Mouse (Mus musculus) cerebellum, adult (tissue): Measurements from ENCODE around the gene Fgfr2.

Experiments
- ATAC-seq: cut with Nextera tagmentation; 2 replicates; pipeline ENCODE4 v1.9.2; 2017; ENCODE audit warnings: mild to moderate bottlenecking, moderate library complexity, mixed read lengths; ENCODE audit not compliant: insufficient number of reproducible peaks, low FRiP score, low TSS enrichment

Gene Fgfr2

DNA sequence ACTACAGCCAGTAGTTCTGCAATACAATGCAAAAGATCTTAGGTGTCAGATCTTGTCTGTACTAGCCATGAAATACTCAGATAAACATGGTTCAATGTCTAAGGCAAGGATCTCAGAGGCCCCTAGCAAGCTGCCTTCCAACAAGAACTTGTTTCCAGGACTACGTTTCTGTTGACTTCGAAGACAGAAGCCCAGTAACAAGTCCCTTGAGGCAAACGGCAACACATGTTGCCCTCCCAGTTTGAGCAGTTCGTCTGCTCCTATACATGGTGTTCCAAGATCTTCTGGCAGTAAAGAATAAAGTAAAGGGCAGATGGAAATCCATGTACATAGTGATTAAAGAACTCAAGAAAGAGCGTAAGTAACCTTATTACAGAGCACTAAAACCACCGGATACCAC lies 269.8 kb downstream of the Fgfr2 start:
- no peak for ATAC-seq

DNA sequence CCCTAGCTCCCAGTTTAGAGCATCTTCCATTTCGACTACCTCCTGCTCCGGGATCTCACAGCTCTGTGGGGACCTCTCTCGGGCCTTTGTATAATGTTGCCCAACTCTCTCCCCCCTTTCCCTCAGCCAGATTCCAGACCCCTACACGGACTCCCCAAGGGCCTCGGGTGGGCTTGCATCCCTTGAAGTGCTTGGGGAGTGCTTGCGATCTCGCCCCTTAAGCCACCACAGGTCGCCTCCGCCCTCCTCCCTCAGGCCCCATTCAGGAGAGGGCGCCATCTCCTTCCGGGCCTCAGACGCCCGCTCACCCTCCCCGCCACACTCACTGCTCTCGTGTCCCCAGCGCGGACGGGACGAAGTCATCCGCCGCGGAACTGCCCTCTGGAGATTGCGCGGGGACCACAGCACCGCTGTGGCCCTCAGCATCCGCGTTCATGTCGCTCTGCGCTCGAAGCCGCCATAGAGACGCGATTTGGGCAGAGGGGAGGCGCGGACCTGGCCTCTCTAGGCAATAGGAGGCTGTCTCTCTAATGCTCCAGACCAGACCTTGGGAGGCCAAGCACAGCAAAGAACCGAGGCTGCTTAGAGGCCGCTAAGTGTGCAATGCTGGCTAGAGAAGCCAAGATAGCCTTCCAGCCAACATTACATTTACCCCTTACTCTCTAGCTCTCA lies 270.8 kb downstream of the Fgfr2 start, which contains the start of gene Eef1akmt2:
TSS of gene Eef1akmt2 (minus strand) at position 501 of the 672 bp plus-strand sequence.
- peak; percentile 91 for ATAC-seq

GRCm38 (mm10) chr7:132843152-132843551 lies 280.0 kb downstream of the Fgfr2 start:
- no peak for ATAC-seq

GRCm38 (mm10) chr7:132842455-132842854 lies 280.7 kb downstream of the Fgfr2 start:
- ATAC-seq = no peak

DNA sequence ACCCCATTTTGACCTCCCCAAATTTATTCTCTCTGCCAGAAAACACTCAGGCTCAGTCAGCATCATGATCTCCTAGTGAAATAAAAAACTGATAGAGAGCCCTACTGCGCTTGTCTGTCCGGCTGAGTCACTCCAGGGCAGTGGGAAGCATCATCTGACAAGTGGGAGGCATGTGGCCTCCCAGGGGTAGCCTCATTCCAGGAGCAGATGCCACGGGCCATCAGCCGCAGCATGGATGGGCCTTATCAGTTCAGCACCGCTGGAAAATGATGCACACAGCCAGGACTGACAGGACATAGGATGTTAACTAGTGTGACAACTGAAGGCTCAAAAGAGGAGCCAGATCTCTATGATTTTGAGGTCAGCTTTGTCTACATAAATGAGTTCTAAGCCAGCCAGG lies 281.9 kb downstream of the Fgfr2 start:
- ATAC-seq = no peak

GRCm38 (mm10) chr7:132830955-132831354 lies 292.2 kb downstream of the Fgfr2 start:
- no peak for ATAC-seq

GRCm38 (mm10) chr7:132824346-132825022 lies 298.7 kb downstream of the Fgfr2 start:
- ATAC-seq = no peak

GRCm38 (mm10) chr7:132823832-132824231 lies 299.3 kb downstream of the Fgfr2 start:
- ATAC-seq = no peak

GRCm38 (mm10) chr7:132820692-132821091 lies 302.5 kb downstream of the Fgfr2 start:
- ATAC-seq = no peak

- no peak for ATAC-seq
Measured at GRCm38 (mm10) chr7:132817056-132817455, 306.1 kb downstream of the Fgfr2 start.

- no peak for ATAC-seq
Measured at GRCm38 (mm10) chr7:132816528-132816927, 306.6 kb downstream of the Fgfr2 start.

DNA sequence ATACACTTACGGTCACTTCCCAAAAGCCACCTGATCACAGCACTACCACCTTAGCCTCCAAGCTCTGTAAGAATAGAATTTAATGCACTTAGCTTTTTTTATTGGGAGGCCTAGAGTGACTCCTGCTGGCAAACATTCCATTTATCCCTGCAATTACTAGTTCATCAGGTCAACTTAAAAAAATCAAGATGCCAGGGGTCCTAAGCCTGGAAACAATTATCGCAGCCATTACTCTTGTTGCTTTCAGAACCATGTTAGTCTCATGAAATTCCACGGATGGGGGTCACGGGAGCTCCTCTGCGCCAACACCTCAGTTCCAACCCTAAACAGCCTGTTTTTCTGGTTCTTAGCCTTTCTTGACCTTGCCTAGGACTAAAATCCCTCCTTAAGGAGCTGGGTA lies 308.1 kb downstream of the Fgfr2 start:
- no peak for ATAC-seq

GRCm38 (mm10) chr7:132814089-132814450 lies 309.1 kb downstream of the Fgfr2 start:
- no peak for ATAC-seq

DNA sequence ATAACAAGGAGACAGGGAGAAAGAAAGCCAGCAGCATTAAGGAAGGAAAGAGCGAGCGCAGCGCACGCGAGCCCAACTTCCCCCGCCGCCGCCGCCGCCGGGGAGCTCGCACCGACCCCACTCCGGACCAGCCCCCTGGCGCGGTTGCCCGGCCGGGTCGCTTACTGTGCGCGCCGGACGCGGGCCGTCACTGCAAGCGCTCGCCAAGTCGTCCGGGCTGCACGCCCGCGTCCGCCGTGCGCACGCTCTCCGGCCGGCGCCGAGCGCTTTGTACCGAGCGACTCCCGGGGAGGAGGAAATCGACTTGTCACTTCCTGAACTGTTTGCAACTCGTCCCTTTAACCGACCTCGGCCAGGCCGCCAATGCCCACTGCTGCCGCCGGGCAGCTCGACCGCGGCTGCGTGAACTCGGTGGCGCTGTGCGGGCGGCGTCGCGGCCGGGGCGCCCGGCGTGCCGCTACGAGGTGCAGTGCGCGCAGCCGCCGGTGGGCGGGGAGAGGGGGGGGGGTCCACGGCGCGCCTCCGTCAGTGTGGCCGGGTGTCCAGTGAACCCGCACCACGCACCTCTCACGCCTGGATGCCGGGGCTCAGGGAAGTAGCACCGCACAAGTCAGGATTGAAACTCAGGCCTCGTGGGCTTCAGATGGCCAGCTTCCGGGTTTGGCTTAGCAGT lies 309.6 kb downstream of the Fgfr2 start, which contains the start of gene Fam53b:
TSS of gene Fam53b (minus strand) at position 471 of the 673 bp plus-strand sequence.
- peak; percentile 54; the same call in 1 of the 2 replicates for ATAC-seq

GRCm38 (mm10) chr7:132812619-132813415 lies 310.3 kb downstream of the Fgfr2 start:
- no peak for ATAC-seq

DNA sequence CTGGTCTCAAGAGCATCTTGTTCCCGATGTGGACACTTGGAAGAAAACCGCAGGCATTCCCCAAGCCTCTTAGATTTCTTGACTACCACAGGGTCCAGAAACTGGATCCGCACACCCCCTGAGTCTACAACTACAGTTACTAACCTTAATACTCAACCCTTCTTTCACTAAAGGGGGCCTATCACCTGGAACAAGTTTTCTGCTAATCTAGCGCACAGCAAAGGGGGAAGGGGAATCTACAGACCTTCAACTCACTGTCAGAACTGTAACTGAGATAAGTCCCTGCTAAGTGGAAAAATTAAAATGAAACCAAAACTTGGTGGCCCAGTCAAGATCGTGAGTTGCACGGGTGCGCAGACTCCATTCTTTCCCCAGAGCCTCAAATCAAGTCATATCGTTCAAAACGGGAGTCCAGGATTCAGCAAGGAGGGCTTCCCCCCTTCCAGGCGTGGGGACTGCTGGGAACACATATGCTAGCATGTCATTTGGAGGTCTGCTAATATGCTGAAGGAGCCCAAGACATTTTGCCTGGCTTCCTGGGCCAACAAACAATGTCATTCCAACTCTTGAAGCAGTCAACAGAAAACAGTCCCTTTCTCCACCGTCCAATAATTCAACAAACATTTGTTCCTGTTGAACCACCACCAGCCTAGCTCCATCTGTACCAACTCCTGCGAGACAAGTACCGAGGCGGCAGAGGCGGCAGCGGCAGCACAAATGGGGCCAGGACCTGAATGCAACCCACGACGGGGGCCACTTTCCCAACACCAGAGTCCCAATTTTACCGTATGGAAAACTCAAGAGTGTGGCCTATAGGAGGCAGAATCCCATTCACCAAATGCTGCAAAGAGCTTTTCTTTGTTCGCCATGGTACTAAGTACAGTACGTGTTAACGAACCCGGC lies 311.2 kb downstream of the Fgfr2 start:
- no peak for ATAC-seq

DNA sequence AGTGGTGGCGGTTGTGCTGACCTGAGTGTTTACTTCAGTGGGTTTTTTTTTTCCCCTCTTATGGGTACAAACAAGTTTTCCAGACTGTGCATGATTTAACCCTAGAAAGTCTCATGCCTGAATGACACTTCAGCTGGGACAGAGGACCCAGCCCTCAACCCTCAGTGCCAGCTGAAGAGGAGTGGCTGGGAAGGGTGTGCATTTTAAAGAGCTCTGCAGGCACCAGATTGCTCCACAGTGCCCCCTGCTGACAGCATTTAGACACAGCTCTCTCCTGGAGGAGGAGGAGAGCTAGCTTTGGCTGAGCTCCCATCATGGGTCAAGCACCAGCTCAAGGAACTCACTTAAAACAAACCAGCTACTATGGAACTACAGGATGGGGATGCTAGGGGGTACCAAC lies 312.3 kb downstream of the Fgfr2 start:
- ATAC-seq = peak; percentile 22; the same call in 1 of the 2 replicates

- no peak for ATAC-seq
Measured at GRCm38 (mm10) chr7:132810368-132810767, 312.8 kb downstream of the Fgfr2 start.

DNA sequence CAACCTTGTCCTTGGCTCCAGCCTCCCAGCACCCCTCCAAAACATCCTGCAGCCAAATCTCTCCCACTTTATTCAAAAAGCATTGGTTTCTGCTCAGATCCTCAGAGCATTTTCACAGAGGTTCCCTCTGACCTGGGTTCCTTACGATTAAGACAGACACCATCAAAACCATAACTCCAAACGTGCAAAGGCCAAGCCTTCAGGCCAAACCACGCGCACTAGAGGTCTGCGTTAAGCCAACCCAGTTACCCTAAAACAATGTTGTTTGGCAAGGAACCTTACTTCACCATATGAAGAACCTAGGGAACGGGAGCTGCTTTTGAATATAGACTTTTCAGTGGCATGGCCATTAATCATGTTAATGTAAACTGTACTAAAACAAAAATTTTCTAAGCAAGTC lies 313.4 kb downstream of the Fgfr2 start:
- no peak for ATAC-seq
